Mouse (Mus musculus) cerebellum, adult 2 months (tissue): ENCODE measurements around the gene Katnbl1.

Source experiments
- CTCF ChIP-seq: fragments of 200-500 bp; IDR thresholded peaks from 2 replicates; pipeline ENCODE4 v1.5.1; 2011; ENCODE audit warnings: low read depth, mild to moderate bottlenecking, control low read depth, low read length, moderate library complexity, borderline replicate concordance; ENCODE audit not compliant: insufficient read depth
- POLR2A ChIP-seq: fragments of 200-500 bp; IDR thresholded peaks from 2 replicates; pipeline ENCODE4 v1.6.1; 2011; ENCODE audit warnings: low read length, control low read depth, borderline replicate concordance; ENCODE audit not compliant: insufficient read depth

GRCm38 (mm10) chr2:112369941-112370340, 9.1 kb upstream of the Katnbl1 start:
- TF ChIP-seq POLR2A = no peak
- TF ChIP-seq CTCF = no peak
